Mouse (Mus musculus) embryonic facial prominence, embryonic 14.5 days (tissue): ENCODE results near the gene Sf1. TPM values are rescaled to one million over a fixed set of nuclear protein-coding genes. Genes with fewer than 3 reads are reported as not detected.

Experiments used
- ATAC-seq: fragments of 200-750 bp; cut with Nextera tagmentation; 2 replicates; pipeline ENCODE4 v1.8.0; 2017; ENCODE audit warnings: low read depth, moderate number of reproducible peaks, moderate TSS enrichment
- DNase-seq: peaks from one replicate; pipeline ENCODE4 v3.0.0-alpha.2; 2015; ENCODE audit warnings: low spot score
- H3K27ac ChIP-seq: fragments of 300-500 bp; sonication (generic); replicated peaks from 2 replicates; pipeline ENCODE4 v1.5.1; 2014; ENCODE audit warnings: low read depth, mild to moderate bottlenecking, low read length, moderate library complexity
- H3K27me3 ChIP-seq: fragments of 300-500 bp; sonication (generic); replicated peaks from 2 replicates; pipeline ENCODE4 v1.6.1; 2014; ENCODE audit warnings: low read length; ENCODE audit not compliant: control insufficient read depth, insufficient read depth
- H3K36me3 ChIP-seq: fragments of 300-500 bp; sonication (generic); 2 replicates; pipeline ENCODE4 v1.6.1; 2014; ENCODE audit warnings: low read length, mixed read lengths; ENCODE audit not compliant: control insufficient read depth, insufficient read depth
- H3K4me1 ChIP-seq: fragments of 300-500 bp; sonication (generic); 2 replicates; pipeline ENCODE4 v1.6.1; 2014; ENCODE audit warnings: antibody characterized with exemption, low read length; ENCODE audit not compliant: control insufficient read depth, insufficient read depth
- H3K4me2 ChIP-seq: fragments of 300-500 bp; sonication (generic); 2 replicates; pipeline ENCODE4 v1.6.1; 2014; ENCODE audit warnings: low read depth, mild to moderate bottlenecking, low read length, moderate library complexity, mixed read lengths
- H3K4me3 ChIP-seq: fragments of 300-500 bp; sonication (generic); 2 replicates; pipeline ENCODE4 v1.5.1; 2014; ENCODE audit warnings: low read depth, mild to moderate bottlenecking, low read length
- H3K9ac ChIP-seq: fragments of 300-500 bp; sonication (generic); 2 replicates; pipeline ENCODE4 v1.6.1; 2014; ENCODE audit warnings: low read depth, mild to moderate bottlenecking, low read length, moderate library complexity, mixed read lengths
- H3K9me3 ChIP-seq: fragments of 300-500 bp; sonication (generic); 2 replicates; pipeline ENCODE4 v1.6.1; 2016; ENCODE audit warnings: low read length; ENCODE audit not compliant: control insufficient read depth
- WGBS: fragments of 180-500 bp; shearing (Covaris S2); extraction: QIAGEN DNeasy Blood & Tissue Kit; methylation state at CpG from one replicate; pipeline ENCODE4 v1.1.7; 2014; 5-methylcytosine and 5-hydroxymethylcytosine counted together
- microRNA-seq: library from miRNA; unstranded; fragments of <30 nt; microRNA quantifications from one replicate; pipeline ENCODE4, GENCODE M21; 2016; ENCODE audit warnings: borderline number of aligned reads
- polyA plus RNA-seq: library from polyadenylated mRNA; unstranded; fragments of >200 nt; fragmentation: Nextera tagmentation; extraction: Ambion mirVana; gene quantifications from 2 replicates; pipeline ENCODE4 v1.2.1, GENCODE M21; 2014

The Sf1 gene
- polyA plus RNA-seq, 1 experiment from 2014 or later = 135 TPM

DNA sequence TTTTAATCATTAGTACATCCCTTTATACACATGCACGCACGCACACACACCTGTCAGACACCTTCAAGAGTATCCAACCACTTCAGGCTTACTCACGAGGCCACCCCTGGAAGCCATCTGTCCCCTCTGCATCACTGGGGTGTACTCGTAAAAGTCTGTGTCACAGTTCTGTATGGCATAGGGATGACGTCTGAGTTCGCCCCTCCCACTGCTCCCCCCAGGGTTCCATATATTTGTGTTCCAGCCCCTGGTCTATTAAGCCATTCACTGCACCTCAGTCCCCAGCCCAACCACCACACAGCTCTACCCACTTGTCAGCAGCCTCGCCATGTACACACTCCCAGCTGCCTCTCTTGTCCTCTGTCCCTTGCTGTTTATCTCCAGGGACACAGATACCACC is 58.5 kb downstream of the Sf1 start:
- no peaks in the 10 kb centered on the region for H3K9me3 ChIP-seq
- peaks cover 4% of the 10 kb centered on the region; the same call in 1 of the 2 replicates for H3K4me1 ChIP-seq
- WGBS = 71% methylated on average over 7 of the region's 7 CpGs
- no peak overlapping the region for H3K4me3 ChIP-seq
- DNase-seq (no peak), ATAC-seq (no peak)
- H3K27ac ChIP-seq = no peak overlapping the region
- H3K27me3 ChIP-seq = peaks cover 82% of the 10 kb centered on the region
- no peaks in the 10 kb centered on the region for H3K36me3 ChIP-seq
- no peak overlapping the region for H3K4me2 ChIP-seq
- H3K9ac ChIP-seq = no peak overlapping the region

- H3K9ac ChIP-seq = no peak overlapping the region
- H3K4me2 ChIP-seq = no peak overlapping the region
- H3K4me3 ChIP-seq = no peak overlapping the region
- peaks cover 9% of the 10 kb centered on the region for H3K4me1 ChIP-seq
- no peak for DNase-seq
- H3K36me3 ChIP-seq = no peaks in the 10 kb centered on the region
- WGBS = 77% methylated on average over 16 of the region's 16 CpGs
- H3K9me3 ChIP-seq = no peaks in the 10 kb centered on the region
- H3K27ac ChIP-seq = no peak overlapping the region
- H3K27me3 ChIP-seq = peaks cover 91% of the 10 kb centered on the region
- ATAC-seq = no peak
Observed at GRCm38 (mm10) chr19:6423241-6423640, 59.8 kb downstream of the Sf1 start.

DNA sequence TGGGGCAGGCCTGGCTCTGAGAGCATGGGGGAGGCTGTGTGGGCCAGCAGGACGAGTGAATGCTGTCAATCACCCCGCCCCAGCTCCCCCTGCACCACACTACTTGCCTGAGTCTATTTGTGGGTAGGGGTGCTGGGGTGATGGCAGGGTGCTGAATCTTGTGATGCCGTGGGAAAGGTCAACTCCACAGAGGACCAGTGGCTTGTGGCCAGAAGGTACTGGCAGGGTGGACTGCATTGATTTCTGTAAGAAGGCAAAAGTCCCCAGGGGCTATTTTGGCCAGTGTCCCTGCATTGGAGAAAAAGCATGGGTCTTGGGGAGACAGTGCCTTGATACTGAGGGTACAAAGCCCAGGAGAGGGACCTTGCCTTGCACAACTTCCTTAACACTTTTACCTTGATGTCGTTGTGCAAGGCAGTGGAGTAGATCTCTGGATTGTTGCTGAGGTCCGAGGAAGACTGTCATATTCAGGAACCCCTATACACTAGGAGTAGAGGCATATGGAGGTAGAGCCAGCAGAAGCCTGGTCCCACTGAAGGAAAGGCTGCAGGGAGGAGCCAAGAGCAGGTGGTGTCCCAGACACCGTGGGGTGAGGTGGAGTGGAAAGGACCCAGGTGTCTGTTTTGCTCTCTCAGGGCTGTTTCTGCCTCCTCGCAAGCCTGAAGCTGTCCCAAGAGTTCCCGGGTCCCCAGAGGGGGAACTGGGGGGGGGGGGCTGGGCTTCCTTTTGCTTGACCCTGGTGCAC is 60.8 kb downstream of the Sf1 start:
- Histone ChIP-seq H3K27me3 (peaks cover 91% of the 10 kb centered on the region), H3K9me3 (no peaks in the 10 kb centered on the region), H3K27ac (no peak overlapping the region), H3K9ac (no peak overlapping the region), H3K4me3 (no peak overlapping the region), H3K4me2 (no peak overlapping the region), H3K36me3 (no peaks in the 10 kb centered on the region), H3K4me1 (peaks cover 8% of the 10 kb centered on the region)
- no peak for DNase-seq
- 56% methylated on average over 7 of the region's 8 CpGs for WGBS
- ATAC-seq = no peak

- peaks cover 91% of the 10 kb centered on the region for H3K27me3 ChIP-seq
- H3K27ac ChIP-seq = no peak overlapping the region
- no peaks in the 10 kb centered on the region for H3K36me3 ChIP-seq
- H3K9ac ChIP-seq = no peak overlapping the region
- WGBS = 48% methylated on average over 4 of the region's 5 CpGs
- H3K4me2 ChIP-seq = no peak overlapping the region
- no peak overlapping the region for H3K4me3 ChIP-seq
- no peak for DNase-seq
- ATAC-seq = no peak
- no peaks in the 10 kb centered on the region for H3K9me3 ChIP-seq
- H3K4me1 ChIP-seq = peaks cover 8% of the 10 kb centered on the region
Observed at GRCm38 (mm10) chr19:6425595-6425994, 62.1 kb downstream of the Sf1 start.

GRCm38 (mm10) chr19:6426703-6427500 is 63.4 kb downstream of the Sf1 start:
- H3K36me3 ChIP-seq = no peaks in the 10 kb centered on the region
- H3K9me3 ChIP-seq = no peaks in the 10 kb centered on the region
- ATAC-seq (no peak), DNase-seq (peak; percentile 54)
- H3K4me3 ChIP-seq = no peak overlapping the region
- 29% methylated on average over 11 of the region's 13 CpGs for WGBS
- H3K4me1 ChIP-seq = peaks cover 8% of the 10 kb centered on the region
- H3K27ac ChIP-seq = no peak overlapping the region
- no peak overlapping the region for H3K9ac ChIP-seq
- no peak overlapping the region for H3K4me2 ChIP-seq
- peaks cover 87% of the 10 kb centered on the region for H3K27me3 ChIP-seq

Small RNA genes lying within 50 kb of the gene (microRNA-seq; reads per million reads assigned to microRNA genes)
- not detected for gene Mir6989

Other genes with a start within 250 kb of the Sf1 start
- 46.3 and 46.6 TPM in 2 replicates for gene Sac3d1, start 245.0 kb upstream of the Sf1 start, polyA plus RNA-seq
- 26.7 and 27.5 TPM in 2 replicates for gene Snx15, start 235.4 kb upstream of the Sf1 start, polyA plus RNA-seq
- 0.28 and 0.33 TPM in 2 replicates for gene Batf2, start 222.7 kb upstream of the Sf1 start, polyA plus RNA-seq
- gene Arl2, start 222.1 kb upstream of the Sf1 start, polyA plus RNA-seq = 73.4 and 80.6 TPM in 2 replicates
- gene Majin, start 179.3 kb upstream of the Sf1 start, polyA plus RNA-seq = not detected in 2 replicates
- gene Gpha2, start 137.3 kb upstream of the Sf1 start, polyA plus RNA-seq = 3.3 and 4.1 TPM in 2 replicates
- gene Ppp2r5b, start 127.8 kb upstream of the Sf1 start, polyA plus RNA-seq = 35.1 and 36.5 TPM in 2 replicates
- gene Atg2a, start 122.0 kb upstream of the Sf1 start, polyA plus RNA-seq = 10.6 and 11.1 TPM in 2 replicates
- 68.4 and 68.6 TPM in 2 replicates for gene Ehd1, start 87.0 kb upstream of the Sf1 start, polyA plus RNA-seq
- gene Cdc42bpg, start 57.2 kb upstream of the Sf1 start, polyA plus RNA-seq = 1.5 and 1.6 TPM in 2 replicates
- 54.2 and 61.5 TPM in 2 replicates for gene Men1, start 28.7 kb upstream of the Sf1 start, polyA plus RNA-seq
- gene Map4k2, start 22.6 kb upstream of the Sf1 start, polyA plus RNA-seq = 9.8 and 9.9 TPM in 2 replicates
- 49.5 and 84.3 TPM in 2 replicates for gene Pygm, start 20.7 kb downstream of the Sf1 start, polyA plus RNA-seq
- 36.2 and 48.2 TPM in 2 replicates for gene Rasgrp2, start 35.6 kb downstream of the Sf1 start, polyA plus RNA-seq
- 2.3 and 3.4 TPM in 2 replicates for gene Nrxn2, start 55.0 kb downstream of the Sf1 start, polyA plus RNA-seq
- not detected in 2 replicates for gene Slc22a12, start 179.3 kb downstream of the Sf1 start, polyA plus RNA-seq